Mouse (Mus musculus): ENCODE measurements around the gene Fancc.
"Not testable (repeated sequence)": the region's sequence is repeated elsewhere in the genome, so short reads cannot be mapped to it uniquely, and the experiment has no call there.

Gene Fancc

DNA sequence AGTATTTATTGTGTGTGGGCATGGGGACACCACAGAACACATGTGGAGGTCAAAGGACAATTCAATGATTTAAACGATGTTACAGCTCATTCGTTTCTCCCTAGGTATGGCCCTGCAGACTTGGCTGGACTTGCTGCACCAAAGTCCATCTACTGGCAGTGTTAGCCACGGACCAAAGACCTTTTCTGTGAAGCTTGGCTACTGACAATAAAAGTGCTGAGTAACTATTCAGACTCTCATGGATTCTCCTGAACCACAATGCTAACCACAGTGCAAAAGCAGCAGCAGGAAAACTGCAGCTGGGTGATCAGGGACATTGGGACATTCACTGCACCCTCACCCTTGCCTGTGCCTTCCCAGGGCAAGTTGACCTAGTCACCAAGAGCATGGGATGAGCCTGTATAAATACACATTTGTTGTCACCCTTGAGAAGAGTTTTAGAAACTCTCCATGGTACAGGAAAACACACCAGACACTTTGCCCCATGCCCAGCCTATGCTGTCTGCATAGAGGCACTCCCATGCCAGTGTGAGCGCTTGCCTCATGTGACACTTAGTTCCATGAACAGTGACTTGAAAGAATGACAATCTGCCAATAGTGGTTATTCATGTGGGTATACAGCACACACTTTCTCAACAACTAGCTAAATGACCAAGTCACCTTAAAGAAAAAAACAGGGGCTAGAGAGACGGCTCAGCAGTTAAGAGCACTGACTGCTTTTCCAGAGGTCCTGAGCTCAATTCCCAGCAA is 151.4 kb downstream of the Fancc start:
- no peak for DNase-seq

DNA sequence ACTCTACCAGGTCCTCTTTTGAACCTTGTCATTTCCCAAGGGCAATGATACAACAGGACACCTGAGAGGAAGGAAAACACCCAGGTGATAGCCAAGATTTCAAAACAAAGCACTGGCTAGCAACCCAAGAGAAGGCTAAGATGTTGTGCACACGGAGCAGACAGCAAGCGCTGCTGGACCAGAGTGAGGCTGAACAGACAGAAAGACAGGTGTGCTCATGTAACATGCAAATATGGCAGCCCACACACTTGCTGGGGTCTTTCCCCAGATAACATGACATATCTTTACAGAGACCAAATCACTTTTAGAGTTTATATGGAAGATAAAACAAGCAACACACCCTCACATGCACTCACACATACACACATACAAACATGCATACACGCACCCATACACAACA is 152.6 kb downstream of the Fancc start:
- no peak for DNase-seq

DNA sequence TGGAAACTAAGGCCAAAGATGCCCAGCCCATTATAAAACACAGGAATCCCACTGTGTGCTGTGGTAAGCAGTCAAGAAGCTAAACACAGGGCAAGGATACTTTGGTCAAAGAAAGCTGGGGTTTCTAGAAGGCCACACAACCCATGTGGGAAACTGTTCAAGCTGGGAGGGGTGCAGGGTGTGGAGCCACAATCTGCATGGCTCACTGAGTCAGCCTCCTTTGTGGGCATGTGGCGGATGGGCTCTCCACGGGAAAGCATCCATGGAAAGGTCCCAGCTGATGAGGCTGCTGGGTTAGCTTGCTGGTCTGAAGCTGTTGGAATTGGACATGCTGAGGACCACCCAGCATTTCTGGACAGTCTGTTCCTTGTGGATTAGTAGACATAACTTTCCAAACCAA is 154.3 kb downstream of the Fancc start:
- no peak for DNase-seq

DNA sequence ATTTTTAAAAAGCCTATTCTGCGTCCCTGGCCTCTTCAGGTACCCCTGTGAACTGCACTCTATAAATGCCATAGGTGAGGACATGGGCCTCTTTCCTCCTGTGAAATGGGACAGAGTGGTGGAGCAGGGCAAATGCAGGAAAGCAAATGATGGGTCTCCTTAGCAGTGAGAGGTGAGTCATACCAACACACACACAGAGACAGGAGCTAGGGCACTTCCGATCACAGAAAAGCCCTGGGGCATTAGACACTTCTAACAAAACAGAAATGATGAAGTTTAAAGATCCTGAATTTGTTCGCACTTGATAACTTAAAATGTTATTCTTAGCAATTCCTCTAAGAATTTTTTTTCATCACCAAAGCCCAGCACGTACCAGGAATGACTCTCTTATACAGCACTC is 157.1 kb downstream of the Fancc start:
- no peak for DNase-seq

DNA sequence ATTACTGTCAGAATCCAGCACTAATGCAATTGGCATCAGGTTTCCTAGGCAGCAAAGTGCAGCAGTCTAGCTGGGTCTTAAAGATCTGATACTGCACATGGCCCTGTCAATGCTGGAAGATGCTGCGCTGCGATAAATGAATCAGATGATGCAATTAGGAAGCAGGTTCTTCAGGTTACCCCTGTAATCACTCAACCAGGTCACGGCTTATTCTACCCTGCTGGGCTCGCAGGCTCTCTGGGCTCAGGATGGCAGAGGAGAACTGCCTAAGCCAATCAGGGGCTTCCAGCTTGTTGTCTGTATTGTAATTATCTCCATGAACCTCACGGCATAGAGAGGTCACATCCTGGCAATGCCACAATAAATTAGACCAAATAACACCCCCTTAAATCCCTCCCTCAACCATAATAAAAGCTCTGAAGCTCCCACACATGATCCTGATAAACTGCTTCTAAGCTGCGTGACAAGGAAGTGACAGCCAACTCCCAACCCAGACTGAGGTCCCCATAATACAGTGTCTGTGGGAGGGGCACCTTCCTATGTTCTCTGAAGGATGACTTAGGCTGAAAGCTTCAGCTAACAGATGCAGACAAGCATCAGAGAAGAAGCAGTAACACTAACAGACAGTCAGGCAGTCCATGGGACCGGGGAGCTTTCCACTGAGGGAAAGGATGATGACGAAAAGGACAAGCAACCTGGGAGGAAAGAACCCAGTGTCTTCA is 159.7 kb downstream of the Fancc start:
- no peak for DNase-seq

DNA sequence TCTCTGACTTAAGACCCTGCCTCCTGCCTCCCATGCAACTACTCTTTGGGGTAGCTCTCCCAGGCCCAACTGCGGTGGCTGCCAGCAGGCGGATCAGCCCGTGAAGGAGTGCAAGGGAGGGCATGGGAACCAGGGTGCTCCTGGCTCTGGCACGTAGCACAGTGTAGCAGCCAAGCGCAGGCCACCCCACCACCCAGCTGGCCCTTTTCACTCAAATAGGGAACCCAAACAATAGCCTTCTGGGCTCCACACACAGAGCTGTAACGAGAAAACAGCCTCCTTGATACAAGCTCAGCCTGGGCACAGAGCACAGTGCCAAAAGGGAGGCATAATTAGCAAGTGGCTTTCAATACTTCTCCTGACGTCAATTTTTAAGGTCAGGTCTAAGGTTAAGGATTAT is 160.7 kb downstream of the Fancc start:
- DNase-seq: no peak

DNA sequence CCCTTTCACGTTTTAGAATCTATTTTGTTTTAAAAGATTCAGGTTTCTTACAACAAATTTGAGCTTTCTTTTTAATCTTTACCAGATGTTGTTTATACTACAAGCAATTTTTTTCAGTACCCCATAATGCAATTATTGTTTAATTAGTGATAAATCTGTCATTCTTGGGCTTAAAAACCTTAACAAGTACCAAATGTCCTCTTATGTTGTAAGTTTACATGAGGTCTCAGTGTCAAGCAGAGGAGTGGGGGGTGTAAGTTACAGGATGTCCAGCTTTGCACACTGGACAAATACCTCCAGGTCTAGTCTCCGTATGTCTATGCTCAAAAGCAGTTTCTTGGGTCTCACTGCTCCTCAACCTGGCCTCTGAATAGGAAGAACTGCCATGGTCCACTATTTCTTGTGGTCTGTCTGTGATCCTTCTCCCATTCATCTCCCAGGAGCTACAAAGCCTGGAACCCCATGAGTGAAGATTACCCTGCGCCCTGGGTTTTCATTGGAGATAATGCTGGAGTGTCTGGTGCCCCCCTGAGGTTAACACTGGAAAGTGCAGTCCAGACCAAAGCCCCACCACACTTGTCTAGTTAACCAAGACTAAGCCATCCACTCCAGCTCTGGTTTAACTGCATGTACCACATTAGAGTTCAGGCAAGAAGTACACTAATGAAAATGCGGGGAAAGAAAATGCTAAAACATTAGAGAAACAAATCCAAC is 161.5 kb downstream of the Fancc start:
- DNase-seq: peak; percentile 38

DNA sequence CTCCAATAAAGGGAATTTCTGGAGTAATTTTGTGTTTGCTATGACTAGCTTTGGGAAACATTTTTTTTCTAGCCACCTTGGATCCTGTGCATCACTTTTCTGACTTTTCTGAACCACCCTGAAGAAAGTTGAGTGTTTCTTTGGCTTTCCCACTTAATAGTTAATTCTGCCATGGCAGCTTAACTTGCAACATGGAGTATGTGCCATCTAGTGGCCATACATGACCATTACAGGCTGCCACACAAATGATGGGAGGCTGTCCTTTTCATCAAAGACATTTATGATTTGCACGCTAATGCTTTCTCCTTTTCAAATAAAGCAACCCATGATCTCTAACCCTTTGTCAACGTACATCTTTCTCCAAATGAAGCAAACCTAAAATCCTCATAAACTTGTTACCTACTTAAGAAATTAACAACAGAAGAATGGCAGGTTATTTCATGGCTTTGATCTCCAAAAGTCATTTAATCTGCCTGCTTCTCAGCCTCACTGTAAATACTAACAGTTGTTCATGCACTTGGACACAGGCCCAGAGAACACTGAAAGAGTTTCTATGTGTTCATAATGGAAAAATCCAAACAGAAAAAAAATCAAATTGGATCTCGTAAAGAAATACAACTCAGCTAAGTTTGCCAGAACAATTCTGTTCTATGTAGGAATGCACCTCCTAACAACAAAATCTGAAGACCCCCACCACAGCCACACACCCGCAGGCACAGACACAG is 164.3 kb downstream of the Fancc start:
- DNase-seq: peak; percentile 65

DNA sequence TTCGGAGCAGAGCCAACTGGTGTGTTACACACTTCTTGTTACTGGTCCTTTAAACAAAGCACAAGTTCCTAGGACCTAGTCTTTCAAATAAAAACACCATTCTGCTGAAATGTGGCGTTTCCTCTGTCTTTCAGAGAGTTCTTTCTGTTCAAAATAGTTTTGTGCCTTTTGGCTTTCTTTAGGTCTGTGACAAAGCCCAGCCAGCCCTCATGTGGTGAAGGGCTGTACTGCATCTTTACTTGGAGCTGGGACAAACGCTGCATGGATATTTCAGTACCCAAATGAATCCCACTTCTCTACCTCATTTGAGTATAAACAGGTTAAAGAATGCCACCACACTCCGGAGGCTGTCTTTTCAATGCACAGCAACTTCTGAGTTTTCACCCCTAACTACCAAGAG is 165.7 kb downstream of the Fancc start:
- DNase-seq: peak; percentile 74

DNA sequence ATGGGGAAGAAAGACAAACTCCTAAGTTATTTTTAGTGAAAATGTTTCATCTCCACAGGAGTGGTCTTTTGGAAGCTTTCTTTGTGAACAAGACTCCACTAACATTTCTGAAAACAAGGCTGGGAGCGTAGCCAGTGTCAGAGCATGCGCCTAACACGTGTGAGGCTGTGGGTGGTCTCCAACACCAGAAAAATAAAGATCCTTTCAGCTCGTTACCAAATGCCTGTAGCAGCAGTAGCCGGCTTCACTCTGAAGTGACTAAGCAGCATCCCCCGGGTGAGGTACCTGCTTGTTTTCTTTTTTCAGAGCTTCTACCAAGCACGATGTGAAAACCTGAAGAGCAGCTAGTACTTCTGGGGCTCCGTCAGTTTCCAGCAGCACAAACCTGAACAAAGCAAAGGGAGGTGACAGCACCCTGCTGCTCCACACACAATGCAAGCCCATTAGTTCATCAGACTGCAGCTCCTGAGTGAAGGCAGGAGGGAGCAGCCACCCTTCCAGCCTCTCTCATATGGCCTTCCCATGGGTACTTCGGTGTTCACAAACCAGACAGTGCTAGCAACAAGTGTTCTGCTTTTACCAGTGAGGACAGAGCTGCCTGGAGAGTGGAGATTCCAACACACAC is 166.7 kb downstream of the Fancc start:
- no peak for DNase-seq

DNA sequence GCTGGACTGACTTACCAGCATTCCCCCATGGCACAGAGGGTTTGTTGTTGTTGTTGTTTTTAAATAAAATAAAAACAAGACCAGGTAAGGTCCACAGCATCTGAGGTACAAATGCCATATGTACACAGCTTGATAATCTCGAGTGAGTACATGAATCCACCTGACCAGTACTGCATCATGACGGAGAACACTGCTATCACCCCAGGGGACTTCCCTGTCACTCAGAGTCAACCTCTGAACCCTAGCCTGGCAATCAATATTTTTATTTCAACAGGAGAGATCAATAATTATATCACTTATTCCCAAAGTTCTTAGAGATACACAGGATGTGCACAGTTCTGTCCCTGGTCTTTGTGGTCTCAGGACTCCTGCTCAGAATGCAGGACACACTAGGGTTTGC is 171.1 kb downstream of the Fancc start:
- no peak for DNase-seq

DNA sequence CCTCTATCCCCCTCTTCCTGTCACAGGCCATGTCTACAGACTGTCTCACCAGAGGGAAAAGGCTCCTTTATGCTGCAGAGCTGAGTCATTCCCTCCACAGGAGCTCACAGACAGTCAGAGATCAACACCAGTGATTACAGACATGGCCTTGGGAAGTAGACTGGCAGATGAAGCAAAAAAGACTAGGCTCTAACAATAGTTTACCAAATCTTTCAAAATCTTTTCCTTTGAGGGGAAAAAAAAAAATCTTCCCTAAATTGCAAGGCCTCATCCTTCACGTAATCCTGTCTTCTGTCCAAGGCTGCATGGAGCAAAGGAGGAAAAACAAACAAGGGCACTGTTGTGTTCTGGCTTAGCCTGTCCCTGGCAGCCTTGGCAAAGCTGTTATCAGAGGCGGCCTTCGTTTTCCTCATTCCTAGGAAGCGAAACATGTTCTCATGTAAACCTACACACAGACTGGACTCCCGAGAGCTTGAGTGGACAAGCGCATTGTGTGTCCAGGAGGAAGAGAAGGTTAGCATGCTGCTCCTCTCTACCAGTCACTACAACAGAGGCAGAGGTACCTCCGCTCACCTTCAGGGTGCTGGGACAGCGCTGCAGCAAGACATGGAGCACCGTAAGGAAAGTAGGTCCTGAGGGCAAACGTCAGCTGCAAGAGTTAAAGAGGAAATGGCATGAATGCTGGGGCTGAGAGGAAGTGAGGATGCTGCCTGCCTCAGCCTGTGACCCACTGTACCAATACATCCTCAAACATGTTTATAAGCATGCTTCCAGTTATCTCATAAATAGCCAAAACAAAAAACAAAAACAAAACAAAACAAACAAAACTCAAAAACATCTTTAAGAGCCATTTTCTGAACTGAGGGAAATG is 171.9 kb downstream of the Fancc start:
- DNase-seq: no peak

DNA sequence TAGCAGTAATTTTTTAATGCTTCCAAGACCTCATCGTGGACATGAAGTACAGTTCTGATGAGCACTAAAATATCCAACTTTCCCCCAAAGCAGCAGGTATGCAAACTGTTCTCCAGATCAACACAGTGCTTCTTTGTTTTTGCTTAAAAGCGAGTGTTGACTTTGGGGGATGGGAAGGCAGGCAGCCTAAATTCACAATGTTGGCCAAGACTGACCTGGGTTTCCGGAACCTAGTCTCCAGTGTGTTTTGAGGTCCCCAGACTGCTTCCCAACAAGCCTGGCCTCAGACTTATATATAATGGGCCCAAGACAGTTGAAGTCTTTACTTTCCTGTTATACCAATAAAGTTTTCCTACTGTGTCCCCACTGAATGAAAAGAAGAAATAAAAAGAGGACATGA is 172.8 kb downstream of the Fancc start:
- no peak for DNase-seq

DNA sequence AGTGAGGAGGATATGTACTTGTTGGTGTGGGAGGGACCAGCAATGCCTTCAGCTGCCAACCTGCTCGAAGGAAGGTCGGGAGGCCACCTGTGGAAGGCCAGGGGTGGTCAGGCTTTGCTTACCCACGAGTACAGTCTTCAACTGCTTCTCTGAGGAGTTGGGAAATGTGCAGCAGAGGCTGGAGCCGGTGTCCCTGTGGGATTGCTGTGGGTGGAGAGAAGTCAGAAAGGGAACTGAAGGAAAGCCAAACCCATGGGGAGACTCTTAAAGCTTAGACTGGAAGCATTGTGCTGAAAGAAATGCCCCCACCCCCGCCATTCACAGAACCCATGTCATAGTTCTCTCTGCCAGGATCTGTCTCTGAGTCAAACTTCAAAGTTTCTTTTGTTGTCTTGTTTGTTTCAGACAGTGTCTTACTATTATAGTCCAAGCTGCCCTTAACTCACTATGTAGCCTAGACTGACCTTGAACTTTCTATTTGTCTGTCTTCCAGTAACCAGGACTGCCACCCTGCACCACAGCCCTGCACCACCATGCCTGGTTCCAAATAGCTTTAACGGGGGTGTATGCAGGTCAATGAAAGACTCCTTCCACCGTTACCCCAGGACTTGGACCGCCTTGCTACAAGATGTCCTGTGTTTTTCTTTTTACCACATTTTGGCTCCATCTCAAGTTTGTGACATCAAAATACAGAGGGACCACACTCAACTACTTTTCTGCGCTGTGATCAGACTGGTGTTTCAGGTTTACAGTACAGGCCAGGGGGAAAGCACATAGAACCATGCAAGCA is 173.6 kb downstream of the Fancc start:
- DNase-seq: no peak

DNA sequence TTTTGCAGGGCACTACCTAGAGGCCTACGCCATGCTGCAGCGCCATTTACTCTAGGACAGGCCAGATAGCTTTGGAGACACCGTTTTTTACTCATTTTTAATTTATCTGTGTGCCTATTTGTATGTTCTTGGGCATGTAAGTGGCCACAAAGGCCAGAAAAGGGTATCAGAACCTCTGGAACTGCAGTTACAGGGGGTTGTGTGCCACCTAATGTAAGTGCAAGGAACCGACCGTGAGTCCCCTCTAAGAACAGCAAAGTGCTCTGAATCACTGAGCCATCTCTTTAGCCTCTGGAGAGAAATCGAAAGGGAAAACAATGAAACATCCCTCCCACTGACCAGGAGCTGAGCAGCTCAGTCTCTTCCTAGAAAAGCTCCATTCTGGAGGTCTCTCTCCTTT is 174.3 kb downstream of the Fancc start:
- DNase-seq: no peak

DNA sequence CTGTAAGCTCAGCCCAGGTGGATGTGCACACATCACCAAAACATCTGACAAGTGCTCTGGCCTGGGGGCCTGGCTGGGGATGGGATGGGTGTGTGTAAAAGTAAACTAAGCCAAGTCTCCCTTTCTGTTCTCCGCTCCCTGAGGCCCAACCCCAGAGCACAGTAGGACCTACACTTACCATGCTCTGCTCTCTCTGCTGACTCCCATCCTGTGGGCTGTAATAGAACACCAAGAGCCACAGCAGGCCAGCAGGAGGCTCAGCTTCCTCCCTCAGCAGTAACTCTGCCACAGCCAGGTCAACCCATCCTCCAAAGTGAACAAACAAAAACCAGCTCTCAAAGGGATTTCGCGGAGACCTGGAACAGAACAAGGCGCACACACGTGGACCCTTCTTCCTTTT is 175.4 kb downstream of the Fancc start:
- no peak for DNase-seq

DNA sequence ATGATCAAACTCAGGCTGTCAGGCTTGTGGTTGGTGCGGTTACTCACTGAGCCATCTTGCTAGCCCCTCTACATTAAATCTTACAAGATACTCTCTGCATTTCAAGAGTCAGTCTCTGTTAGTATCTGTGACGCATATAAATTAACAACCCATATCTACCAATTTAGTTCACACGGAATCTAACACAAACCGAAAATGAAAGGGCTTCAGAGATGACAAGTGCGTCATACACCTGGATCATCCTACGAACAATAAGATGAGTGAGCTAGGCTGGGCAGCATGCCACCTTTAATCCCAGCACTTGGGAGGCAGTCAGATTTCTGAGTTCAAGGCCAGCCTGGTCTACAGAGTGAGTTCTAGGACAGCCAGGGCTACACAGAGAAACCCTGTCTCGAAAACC is 177.3 kb downstream of the Fancc start:
- DNase-seq: no peak

DNA sequence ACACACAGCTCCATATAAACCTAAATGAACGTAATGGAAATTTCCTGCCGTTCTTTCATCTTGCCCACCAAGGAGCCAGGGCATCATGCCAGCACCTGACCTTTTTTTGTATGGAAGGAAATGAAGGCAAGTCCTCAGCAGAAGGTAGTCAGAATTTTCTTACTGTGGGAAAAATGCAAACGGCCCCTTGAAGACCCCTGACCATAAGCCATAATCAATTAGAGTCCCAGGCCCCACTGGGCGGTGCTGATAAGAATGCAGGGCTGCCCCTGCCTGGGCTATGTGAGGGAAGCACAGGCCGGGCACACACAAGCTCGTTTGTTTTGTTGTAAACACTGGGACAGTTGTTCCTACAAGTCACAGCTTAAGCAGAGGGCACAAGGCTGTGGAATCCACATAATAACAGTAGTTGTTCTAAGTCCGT is 179.4 kb downstream of the Fancc start:
- DNase-seq: no peak

DNA sequence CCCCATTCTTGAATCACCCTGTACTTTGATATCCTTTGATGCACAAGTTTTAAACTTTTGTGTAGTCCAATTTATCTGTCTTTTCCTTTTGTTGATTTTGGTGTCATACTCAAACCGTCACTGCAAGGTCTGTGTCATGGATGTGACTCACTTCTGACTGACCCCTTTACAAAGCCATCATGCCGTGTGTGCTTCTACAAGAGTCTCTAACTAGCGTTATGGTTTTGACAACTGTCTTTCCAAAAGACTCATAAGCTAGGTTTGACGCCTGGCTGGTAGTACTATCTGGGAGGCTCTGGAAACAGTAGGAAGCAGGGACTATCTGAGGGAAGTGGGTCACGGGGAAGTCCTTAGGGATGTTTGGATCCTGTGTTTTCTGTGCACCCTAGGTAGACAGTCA is 180.7 kb downstream of the Fancc start:
- DNase-seq: no peak

DNA sequence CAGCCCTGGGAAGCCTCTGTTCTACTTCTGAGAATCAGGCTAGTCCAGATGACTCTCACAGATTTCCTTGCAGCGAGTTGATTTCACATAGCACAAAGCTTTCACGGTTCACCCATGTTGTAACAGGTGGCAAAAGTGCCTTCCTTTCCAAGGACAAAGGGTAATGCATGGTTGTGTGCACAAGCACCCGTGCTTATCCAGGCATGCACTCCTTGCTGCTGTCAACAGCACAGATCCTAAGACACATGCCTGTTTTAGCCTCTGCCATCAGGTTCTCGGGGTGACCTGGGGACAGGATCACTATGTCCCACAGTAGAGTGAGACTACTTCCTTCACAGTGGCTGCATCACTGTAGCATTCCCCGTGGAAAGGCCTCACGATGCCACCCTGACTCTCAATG is 181.3 kb downstream of the Fancc start:
- no peak for DNase-seq

DNA sequence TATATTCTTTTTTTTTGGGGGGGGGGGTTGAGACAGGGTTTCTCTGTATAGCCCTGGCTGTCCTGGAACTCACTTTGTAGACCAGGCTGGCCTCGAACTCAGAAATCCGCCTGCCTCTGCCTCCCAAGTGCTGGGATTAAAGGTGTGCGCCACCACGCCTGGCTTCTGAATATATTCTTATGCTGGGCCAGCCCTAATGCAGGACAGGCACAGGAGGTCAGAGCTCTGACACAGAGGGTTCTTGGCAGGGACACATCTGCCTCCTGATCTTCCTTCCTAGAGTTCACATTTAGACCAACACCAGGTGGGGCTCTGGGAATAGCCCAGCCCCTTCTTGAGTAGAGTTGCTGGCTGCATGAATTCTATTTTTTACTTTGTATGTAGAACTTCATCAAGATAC is 182.0 kb downstream of the Fancc start:
- not testable (repeated sequence) for DNase-seq
